Mouse (Mus musculus): Measurements from ENCODE around the gene Tecpr2.
"Not testable (repeated sequence)": the region's sequence is repeated elsewhere in the genome, so short reads cannot be mapped to it uniquely, and the experiment has no call there.

Gene Tecpr2

GRCm38 (mm10) chr12:110889036-110890020 is at the start of gene Tecpr2, which contains the start of gene Cinp:
Tecpr2 (plus strand) TSS chr12:110889264.
Cinp (minus strand) TSS chr12:110889145.
- peak; percentile 98 for DNase-seq (ENCODE audit: low read depth)

GRCm38 (mm10) chr12:110840348-110841198 is 48.5 kb upstream of the Tecpr2 start, which contains the start of gene Mok:
Mok (minus strand) TSS chr12:110840939.
- DNase-seq (ENCODE audit: low read depth): peak; percentile 96

- peak; percentile 57 for DNase-seq (ENCODE audit: low read depth)
These were observed 47.2 kb upstream of the Tecpr2 start for GRCm38 (mm10) chr12:110841731-110842493.

GRCm38 (mm10) chr12:110843194-110844048 is 45.6 kb upstream of the Tecpr2 start:
- DNase-seq (ENCODE audit: low read depth): peak; percentile 92

GRCm38 (mm10) chr12:110844227-110845130 is 44.6 kb upstream of the Tecpr2 start:
- peak; percentile 75 for DNase-seq (ENCODE audit: low read depth)

GRCm38 (mm10) chr12:110845131-110845880 is 43.8 kb upstream of the Tecpr2 start:
- peak; percentile 97 for DNase-seq (ENCODE audit: low read depth)

GRCm38 (mm10) chr12:110846191-110846765 is 42.8 kb upstream of the Tecpr2 start:
- no peak for DNase-seq (ENCODE audit: low read depth)

- DNase-seq (ENCODE audit: low read depth): peak; percentile 89
These were observed 38.8 kb upstream of the Tecpr2 start, which contains the start of gene Zfp839 for GRCm38 (mm10) chr12:110850010-110850928. Zfp839 (plus strand) TSS chr12:110850253.

- DNase-seq (ENCODE audit: low read depth): no peak
These were observed 38.2 kb upstream of the Tecpr2 start for GRCm38 (mm10) chr12:110850929-110851256.

- DNase-seq (ENCODE audit: low read depth): no peak
These were observed 37.6 kb upstream of the Tecpr2 start for GRCm38 (mm10) chr12:110851414-110851813.

- no peak for DNase-seq (ENCODE audit: low read depth)
These were observed 37.1 kb upstream of the Tecpr2 start for GRCm38 (mm10) chr12:110851923-110852322.

- DNase-seq (ENCODE audit: low read depth): no peak
These were observed 34.0 kb upstream of the Tecpr2 start for GRCm38 (mm10) chr12:110854786-110855737.

- DNase-seq (ENCODE audit: low read depth): no peak
These were observed 31.9 kb upstream of the Tecpr2 start for GRCm38 (mm10) chr12:110857196-110857595.

- DNase-seq (ENCODE audit: low read depth): not testable (repeated sequence)
These were observed 30.4 kb upstream of the Tecpr2 start for GRCm38 (mm10) chr12:110858681-110859080.

GRCm38 (mm10) chr12:110860293-110860692 is 28.8 kb upstream of the Tecpr2 start:
- DNase-seq (ENCODE audit: low read depth): no peak

- DNase-seq (ENCODE audit: low read depth): no peak
These were observed 27.8 kb upstream of the Tecpr2 start for GRCm38 (mm10) chr12:110861256-110861655.
